Mouse (Mus musculus) kidney, adult 18-20 months (tissue): ENCODE results near the gene Gm4969.
"Not testable (repeated sequence)": the region's sequence is repeated elsewhere in the genome, so short reads cannot be mapped to it uniquely, and the experiment has no call there.

Experiments
- DNase-seq: peaks from one replicate; pipeline ENCODE4 v3.0.0; 2021

Gene Gm4969

DNA sequence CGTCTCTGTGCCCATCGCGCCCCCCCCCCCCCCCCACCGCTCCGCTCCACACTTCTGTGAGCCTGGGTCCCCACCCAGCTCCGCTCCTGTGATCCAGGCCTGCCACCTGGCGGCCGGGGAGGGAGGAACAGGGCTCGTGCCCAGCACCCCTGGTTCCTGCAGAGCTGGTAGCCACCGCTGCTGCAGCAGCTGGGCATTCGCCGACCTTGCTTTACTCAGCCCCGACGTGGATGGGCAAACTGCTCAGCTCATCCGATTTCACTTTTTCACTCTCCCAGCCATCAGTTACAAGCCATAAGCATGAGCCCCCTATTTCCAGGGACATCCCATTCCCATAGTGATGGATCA, 25.0 kb downstream of the Gm4969 start:
- peak; percentile 92 for DNase-seq

DNA sequence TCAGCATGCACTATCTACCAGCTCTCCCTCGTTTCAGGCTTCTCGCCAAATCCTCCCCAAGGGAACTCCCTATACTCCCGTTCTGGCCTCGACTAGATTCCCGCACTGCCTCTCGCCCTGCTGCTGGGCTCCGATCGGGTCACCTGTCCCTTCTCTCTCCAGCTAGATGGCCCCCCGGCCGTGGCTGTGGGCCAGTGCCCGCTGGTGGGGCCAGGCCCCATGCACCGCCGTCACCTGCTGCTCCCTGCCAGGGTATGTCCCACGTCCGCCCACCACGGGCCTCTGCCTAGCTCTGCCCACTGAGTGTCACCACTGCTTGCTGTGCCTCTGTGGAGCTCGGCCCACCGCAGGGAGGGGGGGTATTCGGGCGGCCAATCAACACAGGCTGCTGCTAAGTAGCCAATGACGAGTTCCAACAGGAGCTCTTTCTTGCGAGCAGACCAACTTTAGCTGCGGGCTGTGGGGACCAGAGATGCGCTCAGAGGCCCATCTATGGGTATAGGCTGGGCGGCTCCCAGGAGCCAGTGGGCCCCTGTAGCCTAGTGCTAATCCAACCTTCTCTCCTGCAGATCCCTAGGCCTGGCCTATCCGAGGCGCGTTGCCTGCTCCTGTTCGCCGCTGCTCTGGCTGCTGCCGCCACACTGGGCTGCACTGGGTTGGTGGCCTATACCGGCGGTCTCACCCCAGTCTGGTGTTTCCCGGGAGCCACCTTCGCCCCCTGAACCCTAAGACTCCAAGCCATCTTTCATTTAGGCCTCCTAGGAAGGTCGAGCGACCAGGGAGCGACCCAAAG, 25.6 kb downstream of the Gm4969 start:
- peak; percentile 67 for DNase-seq

DNA sequence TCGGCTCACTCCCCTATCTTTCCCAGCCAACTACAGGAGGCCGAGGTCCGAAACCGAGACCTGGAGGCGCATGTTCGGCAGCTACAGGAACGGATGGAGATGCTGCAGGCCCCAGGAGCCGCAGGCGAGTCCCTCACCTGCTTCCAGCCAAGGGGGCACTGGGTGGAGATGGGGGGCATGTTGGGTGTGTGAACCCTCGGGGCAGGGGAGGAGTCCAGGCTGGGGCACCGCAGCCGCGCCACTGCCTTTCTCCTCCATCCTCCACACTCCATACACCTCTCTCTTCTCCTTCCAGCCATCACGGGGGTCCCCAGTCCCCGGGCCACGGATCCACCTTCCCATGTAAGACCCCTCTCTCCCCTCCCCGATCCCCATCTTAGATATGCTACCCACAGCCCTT, 26.3 kb downstream of the Gm4969 start:
- no peak for DNase-seq

DNA sequence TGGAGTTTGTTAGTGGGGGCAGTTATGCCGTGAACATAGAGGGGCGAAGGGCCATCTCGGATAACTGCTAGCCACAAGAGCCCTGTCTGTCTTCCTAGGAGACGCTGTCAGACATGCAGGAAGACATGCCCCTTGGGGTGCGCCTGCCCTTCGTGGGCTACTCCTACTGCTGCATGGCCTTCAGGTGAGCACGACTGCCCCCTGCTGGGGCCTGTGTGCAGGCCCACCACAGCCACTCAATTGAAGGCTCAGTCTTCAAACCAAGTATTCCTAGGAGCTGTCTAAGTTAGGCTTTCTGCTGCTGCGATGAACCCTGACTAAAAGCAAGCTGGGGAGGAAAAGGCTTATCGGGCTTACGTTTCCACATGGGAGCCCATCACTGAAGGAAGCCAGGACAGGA, 29.4 kb downstream of the Gm4969 start:
- peak; percentile 72 for DNase-seq

DNA sequence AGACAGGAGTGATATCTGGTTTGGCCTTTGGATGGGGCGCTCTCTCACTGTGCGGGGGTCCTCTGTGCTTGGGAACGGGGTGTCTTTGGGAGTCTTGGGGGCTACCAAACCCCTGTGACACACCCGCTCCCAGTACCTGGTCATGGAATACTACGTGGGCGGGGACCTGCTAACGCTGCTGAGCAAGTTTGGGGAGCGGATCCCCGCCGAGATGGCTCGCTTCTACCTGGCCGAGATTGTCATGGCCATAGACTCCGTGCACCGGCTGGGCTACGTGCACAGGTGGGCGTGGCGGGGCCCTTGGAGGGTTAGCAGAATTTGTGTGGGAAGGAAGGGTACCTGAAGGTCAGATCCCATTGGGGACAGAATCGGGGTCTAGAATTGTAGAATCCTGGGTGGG, 31.4 kb downstream of the Gm4969 start:
- DNase-seq: no peak

DNA sequence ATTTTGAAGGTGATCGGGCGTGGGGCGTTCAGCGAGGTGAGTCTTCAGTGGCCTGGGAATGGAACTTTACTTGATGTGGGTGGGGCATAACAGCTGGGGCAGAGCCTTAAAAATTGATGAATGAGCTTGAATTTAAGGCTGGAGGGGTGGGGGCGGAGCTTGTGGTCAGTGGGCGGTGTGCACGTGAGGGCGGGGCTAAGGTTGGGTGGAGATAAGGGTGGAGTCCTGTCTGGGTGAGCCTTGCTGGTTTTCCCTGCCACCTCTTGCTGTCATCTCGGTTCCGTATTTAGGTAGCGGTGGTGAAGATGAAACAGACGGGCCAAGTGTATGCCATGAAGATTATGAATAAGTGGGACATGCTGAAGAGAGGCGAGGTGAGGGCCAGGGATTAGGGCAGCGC, 32.1 kb downstream of the Gm4969 start:
- peak; percentile 56 for DNase-seq

DNA sequence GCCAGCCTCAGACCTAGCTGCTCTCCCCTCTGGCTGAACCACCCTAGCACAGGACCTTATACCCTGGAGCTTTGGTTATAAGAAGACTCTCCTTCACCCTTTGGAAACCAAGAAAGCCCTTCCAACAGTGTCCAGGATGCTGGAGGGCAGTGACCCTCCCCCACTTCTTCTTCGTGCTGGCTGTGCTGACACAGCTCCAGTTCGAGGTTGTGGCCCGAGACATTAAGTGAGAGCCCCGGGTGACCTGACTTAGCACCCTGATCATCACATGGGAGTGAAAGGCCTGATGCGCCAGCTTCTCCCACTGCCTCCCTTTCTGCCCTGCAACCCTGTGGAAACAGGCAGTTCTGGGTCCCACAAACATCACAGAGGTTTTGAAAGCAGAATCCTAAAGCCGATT, 32.7 kb downstream of the Gm4969 start:
- DNase-seq: no peak

DNA sequence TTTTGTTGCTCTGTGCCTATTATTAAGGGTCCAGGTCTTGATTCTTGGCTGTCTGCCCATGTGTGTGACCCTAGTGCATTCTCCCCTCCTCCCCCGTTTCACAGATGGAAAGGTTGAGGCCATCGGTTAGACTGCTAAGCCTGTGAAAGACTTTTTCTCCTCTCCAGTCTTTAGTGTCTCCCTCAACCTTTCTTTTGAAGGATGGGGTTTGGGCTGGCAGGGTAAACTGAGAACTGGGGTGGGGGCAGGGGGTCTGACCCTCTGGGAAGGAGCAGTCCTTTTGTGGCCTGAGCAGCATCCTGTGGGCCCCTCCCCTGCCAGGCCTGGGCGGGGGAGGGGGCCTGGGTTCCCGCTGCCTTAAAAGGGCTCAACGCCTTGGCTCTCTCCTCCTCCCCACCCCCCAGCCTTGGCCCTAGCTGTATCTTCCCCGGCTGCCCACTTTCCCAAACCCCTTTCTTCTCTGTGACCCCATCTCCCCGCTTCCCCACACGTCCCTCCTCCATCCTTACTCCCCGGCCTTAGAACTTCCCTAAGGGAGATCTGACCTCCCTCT, 33.2 kb downstream of the Gm4969 start:
- DNase-seq: no peak

DNA sequence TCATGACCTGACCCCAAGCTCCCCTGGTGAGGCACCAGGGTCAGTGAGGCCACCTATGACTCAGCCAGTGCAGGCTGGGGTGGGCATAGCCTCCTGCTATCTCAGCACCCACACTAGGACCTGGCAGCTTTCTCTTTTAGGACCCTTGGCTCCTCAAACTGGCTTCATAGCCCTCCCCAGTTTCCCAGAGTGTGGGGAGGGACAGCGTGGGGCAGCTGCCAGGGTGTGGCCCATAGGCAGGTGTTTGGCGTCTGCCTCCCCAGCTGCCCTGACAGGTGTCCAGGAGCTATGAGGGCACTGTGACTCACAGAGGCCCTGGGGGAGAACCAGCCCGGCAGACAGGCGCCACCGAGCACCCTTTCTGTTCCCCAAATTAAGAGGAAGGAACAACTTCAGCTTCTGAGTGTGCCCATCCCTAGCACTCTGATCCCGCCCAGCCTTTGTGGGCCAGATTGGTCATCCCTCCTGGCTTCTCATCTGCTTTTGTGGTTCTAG, 33.8 kb downstream of the Gm4969 start:
- DNase-seq: no peak

DNA sequence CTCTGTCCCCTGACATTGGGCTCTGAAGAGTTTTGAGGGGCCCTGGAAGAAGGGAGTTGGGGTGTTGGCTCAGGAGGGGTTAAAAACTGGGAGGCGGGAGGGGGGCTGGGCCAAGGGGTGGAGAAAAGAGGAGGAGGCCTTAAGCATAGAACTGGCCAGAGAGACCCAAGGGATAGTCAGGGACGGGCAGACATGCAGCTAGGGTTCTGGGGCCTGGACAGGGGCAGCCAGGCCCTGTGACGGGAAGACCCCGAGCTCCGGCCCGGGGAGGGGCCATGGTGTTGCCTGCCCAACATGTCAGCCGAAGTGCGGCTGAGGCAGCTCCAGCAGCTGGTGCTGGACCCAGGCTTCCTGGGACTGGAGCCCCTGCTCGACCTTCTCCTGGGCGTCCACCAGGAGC, 34.5 kb downstream of the Gm4969 start, which contains the start of gene Dmpk:
Gene Dmpk (plus strand): TSS at position 149 of the 400 bp plus-strand sequence.
- no peak for DNase-seq

DNA sequence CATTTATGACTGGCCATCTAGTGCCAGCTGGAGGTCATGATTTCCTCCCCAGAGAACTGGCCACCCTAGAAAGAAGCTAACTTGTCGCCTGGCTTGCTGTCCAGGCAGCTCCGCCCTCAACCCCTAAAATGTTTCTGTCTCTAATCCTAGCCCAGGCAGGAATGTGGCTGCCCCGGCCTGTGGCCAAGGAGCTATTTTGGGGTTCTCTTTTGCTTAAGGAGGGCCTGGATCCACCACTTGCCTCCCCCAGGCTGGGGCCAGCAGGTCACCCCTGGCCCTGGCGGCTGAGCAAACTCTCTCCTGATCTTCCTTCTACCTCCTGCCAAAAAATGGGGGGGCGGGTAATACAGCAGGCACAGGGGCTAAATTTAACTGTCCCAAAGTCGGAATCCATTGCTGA, 35.1 kb downstream of the Gm4969 start:
- DNase-seq: peak; percentile 25

DNA sequence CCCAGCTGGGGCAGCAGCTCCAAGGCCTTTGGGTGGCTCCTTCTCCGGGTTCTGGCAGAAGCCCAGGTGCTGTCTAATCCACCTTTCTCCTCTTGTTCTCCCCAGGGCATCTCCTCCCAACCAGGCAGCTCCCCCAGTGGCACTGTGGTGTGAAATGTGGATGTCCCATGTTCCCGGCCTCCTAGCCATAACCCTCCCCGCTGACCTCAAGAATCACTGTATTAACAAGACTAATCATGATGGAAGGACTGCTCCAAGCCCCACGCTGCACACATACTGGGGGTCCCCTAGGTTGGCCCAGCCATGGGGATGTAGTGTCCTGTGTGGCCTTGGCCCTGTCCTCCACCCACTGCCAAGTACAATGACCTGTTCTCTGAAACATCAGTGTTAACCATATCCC, 36.0 kb downstream of the Gm4969 start:
- DNase-seq: no peak

DNA sequence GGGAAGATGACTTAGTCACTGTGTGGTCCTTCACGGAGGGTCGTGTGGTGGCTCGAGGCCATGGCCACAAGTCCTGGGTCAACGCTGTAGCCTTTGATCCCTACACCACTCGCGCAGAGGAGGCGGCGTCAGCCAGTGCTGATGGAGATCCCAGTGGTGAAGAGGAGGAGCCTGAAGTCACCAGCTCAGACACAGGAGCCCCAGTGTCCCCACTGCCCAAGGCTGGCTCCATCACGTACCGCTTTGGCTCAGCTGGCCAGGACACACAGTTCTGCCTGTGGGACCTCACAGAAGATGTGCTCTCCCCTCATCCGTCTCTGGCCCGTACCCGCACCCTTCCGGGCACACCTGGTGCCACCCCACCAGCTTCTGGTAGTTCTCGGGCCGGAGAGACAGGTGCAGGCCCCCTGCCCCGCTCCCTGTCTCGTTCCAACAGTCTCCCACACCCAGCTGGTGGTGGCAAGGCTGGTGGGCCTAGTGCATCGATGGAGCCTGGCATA, 37.7 kb downstream of the Gm4969 start:
- no peak for DNase-seq

DNA sequence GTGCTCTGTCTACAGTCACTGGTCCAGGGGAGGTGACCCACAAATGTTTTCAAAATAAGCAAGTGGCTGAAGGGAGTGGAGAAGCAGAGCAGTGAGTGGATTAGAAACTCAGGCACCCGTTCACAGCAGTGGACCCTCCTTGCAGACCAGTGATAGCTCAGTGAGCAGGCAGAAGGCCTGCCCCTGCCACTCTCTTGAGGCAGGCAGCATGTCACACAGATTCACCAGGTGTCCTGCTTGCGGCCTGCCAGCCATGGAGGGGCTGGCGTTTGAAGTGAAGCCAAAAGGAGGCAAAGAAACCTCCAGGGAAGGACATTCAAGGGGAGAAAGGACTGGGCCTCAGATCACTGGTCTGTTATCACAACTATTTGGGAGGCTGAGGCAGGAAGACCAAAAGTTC, 39.4 kb downstream of the Gm4969 start:
- DNase-seq: no peak

DNA sequence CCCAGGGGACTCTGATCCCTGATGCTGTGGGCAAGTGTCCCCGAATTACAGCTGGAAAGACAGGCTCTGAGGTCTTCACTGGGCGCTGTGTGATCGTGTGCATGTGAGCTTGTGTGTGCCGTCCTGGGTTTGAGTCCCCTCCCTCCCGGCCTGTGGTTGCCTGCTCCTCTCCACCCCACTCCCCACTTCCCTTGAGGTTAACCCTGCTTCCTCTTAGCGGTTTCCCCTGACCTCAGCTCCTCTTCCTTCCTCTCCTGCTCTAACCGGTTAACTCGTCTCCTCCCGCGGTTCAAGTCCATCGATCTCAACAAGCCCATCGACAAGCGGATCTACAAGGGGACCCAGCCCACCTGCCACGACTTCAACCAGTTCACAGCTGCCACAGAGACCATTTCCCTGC, 40.4 kb downstream of the Gm4969 start:
- DNase-seq: no peak

DNA sequence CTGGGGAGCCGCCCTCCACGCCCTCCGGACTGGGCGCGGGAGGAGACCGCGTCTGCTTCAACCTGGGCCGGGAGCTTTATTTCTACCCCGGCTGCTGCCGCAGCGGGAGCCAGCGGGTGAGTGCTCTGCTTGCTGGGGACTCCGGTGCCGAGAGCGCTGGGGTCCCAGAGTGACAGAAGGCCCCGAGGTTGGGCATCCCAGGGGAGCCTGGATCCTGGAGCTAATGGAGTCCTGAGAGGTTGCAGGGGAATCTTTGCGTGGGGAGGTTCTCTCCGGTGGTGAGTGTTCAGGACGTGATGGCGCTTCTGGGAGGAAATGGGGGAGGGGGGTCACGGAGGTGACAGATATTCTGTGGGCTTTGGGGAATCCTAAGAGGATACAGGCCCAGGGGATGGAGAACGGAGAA, 41.6 kb downstream of the Gm4969 start:
- peak; percentile 33 for DNase-seq

DNA sequence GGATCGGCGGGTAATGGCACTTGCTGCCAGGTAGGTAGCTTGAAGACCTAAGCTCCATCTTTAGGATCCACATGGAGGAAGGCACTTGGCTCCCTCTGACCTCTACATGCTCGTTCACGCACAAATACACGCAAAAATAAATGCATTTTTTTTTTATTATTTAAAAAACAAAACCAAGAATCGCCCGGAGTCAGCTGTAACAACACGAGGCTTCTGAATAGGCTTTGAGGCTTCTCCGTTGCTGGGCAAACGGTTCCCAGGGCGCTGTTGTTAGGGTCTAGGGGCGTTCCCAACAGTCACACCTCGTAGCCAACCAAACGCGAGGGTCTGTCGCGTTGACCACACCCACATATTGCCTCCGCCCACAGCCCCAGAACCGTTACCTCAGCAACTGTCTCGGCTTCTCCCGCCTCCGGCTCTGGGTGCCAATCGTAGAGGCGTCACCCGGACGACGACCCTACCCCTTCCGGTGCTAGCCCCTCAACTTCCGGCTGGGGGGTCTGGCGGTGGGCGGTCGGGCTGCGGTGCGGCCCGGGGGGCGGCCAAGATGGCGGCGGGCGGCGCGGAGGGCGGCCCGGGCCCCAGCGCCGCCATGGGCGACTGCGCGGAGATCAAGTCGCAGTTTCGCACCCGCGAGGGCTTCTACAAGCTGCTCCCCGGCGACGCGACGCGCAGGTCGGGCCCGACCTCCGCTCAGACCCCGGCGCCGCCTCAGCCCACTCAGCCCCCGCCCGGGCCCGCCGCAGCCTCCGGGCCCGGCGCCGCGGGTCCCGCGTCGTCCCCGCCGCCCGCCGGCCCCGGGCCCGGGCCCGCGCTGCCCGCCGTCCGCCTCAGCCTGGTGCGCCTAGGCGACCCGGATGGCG, 42.2 kb downstream of the Gm4969 start, which contains the start of gene Dmwd:
Gene Dmwd (plus strand): TSS at position 505 of the 863 bp plus-strand sequence.
- DNase-seq: peak; percentile 93

DNA sequence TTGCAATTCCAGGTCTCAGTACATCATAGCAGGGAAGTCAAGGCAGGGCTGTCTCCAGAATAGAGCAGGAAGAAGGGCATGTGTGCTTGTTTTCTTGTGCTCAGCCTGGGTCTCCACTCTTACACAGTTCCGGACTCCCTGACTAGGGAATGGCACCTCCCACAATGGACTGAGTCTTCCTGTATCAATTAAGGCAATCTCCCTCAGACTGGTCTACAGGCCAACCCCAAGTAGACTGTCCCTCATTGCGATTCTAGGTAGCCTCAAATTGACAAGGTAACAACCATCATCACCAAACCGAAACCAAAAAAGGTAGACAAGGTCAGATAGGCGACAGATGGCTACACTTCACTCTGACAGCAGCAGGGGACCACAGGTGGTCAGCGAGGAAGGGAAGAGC, 42.9 kb downstream of the Gm4969 start:
- no peak for DNase-seq

DNA sequence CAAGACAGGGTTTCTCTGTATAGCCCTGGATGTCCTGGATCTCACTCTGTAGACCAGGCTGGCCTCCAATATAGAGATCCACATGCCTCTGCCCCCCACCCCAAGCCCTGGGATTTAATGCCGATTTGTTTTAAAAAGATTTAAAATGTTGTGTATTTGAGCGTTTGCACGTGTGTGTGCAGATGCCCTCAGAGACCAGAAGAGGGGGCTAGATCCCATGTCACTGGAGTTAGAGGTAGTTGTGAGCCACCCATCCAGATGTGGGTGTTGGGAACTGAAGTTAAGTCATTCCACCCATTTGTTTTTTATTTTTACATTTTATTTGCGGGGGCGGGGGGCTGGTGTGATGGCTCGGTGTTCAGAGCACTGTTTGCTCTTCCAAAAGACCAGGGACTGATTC, 43.7 kb downstream of the Gm4969 start:
- no peak for DNase-seq

DNA sequence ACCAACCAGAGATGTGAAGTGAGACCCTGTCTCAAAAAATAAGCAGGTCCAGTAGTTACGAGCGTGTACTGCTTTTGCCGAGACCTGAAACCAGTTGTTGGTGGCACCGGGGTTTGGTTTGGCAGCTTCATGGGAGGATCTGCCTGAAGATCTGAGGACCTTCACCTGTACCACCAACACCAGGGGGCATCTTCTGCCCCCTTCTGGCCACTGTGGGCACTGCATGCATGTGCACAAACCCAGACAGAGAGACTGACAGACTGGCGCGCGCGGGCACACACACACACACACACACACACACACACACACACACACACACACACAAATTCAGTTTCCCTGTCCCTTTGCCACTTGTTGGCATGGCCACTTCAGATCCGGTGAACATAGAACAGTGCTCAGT, 44.7 kb downstream of the Gm4969 start:
- peak; percentile 62 for DNase-seq

DNA sequence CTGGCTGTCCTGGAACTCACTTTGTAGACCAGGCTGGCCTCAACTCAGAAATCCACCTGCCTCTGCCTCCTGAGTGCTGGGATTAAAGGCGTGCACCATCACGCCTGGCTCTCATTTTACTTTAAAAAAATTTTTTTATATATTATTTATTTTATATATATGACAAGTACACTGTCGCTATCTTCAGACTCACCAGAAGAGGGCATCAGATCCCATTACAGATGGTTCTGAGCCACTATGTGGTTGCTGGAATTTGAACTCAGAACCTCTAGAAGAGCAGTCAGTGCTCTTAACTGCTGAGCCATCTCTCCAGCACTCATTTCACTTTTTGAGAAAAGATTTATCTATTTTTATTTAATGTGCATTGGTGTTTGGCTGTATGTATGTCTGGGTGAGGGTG, 47.1 kb downstream of the Gm4969 start:
- not testable (repeated sequence) for DNase-seq

DNA sequence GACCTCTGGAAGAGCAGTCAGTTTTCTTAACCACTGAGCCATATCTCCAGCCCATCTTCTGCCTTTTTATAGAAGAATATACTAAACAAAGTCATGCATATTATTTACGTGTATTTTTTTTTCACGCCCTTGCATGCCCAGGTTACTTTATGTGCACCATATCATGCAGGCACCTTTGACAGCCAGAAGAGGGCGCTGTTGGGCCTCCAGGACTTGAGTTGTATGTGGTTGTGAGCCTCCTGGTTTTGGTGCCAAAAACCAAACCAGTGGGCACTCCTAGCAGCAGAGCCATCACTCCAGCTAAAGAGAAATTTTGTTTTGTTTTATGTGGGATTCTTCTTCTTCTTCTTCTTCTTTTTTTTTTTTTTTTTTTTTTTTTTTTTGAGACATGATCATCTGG, 48.7 kb downstream of the Gm4969 start:
- no peak for DNase-seq

DNA sequence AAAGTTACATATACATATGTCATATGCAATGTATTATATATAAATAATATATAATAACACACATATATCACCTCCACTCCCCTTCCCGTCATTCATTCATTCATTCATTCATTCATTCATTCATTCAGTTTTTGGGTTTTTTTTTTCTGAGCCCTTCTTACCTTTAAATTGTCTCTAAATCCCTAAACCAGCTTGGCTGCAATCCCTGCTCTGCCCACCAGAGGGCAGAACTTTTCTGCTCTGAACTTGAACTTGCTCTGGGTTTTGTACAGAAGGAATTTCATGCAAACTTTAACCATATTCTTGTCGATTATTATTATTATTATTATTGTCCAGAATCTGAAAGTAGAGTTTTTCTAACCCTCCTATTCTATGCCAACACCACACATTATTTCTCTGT, 49.5 kb downstream of the Gm4969 start:
- peak; percentile 82 for DNase-seq

DNA sequence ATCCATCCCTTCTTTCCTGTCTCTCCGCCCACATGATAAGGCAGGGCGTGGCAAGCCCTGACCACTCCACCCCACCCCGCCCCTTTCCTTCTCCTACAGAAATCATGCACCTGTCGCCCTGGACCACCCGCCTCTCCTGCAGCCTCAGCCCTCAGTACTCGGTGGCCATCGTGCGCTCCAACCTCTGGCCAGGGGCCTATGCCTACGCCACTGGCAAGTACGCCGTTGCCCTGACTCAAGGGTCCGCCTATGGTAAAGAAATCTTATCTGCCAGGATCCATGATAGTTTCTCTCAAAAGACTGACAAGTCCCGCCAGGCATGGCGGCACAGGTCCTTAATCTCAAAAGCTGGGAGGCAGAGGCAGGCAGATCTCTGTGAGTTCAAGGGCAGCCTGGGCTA, 50.2 kb downstream of the Gm4969 start:
- DNase-seq: no peak
